Mouse (Mus musculus) embryonic stem cell, embryonic (primary cell): ENCODE measurements at regions not wholly inside any gene's neighbourhood (a gene's known extent, or its start where the extent isn't known, plus 50 kb on each side); places are given as distances from the start of the nearest gene placed in this dataset.

Experiments
- CTCF ChIA-PET, 4 experiments: fragments of 300-600 bp in 2 of 4; fragments of 350-600 bp in 2 of 4; sonication (Branson Sonifier 250); formaldehyde crosslinking; loops; one replicate each; lab custom pipeline; 2022; ENCODE audit warnings: inconsistent platforms in 2 of 4; lab: Charles Lee
- POLR2A ChIA-PET, 4 experiments: fragments of 300-600 bp in 2 of 4; fragments of 350-600 bp in 2 of 4; sonication (Branson Sonifier 250); formaldehyde crosslinking; loops; one replicate each; lab custom pipeline; 2022; ENCODE audit warnings: antibody characterized with exemption in 4 of 4, inconsistent platforms in 1 of 4; lab: Charles Lee

- POLR2A ChIA-PET, result interaction anchor here in 2 of 4 experiments (0.7 to 1.2 kb wide), 4 partner anchors 13 to 70 kb away, joined by 3 to 4 read pairs (median 3); no protein-coding TSS in a partner anchor
- CTCF ChIA-PET, result interaction anchor here in 3 of 4 experiments (0.5 to 1.1 kb wide), 3 partner anchors 69 to 649 kb away, joined by 3 to 5 read pairs (median 4); no protein-coding TSS in a partner anchor
These were observed 75.9 kb downstream of the Sox14 start for GRCm38 (mm10) chr9:99800076-99800475.

- ChIA-PET POLR2A (interaction anchor here in 2 of 4 experiments (0.7 to 1.2 kb wide), 4 partner anchors 12 to 69 kb away, joined by 3 to 4 read pairs (median 3); no protein-coding TSS in a partner anchor), CTCF (interaction anchor here (0.5 to 1.1 kb wide), 5 partner anchors 36 to 650 kb away, joined by 3 to 5 read pairs (median 3); no protein-coding TSS in a partner anchor)
These were observed 76.5 kb downstream of the Sox14 start for GRCm38 (mm10) chr9:99799387-99800021.

- ChIA-PET CTCF (no interaction called here), POLR2A (interaction anchor here in 1 of 4 experiments (1.5 kb wide), 1 partner anchor 12 kb away, joined by 3 read pairs; no protein-coding TSS in a partner anchor)
These were observed 78.8 kb downstream of the Sox14 start for GRCm38 (mm10) chr9:99797066-99797770.

GRCm38 (mm10) chr9:99792700-99793099 lies 75.6 kb upstream of the Cldn18 start:
- POLR2A ChIA-PET, result no interaction called here
- CTCF ChIA-PET, result interaction anchor here in 1 of 4 experiments (1.0 kb wide), 1 partner anchor 17 kb away, joined by 3 read pairs; no protein-coding TSS in a partner anchor

GRCm38 (mm10) chr9:99786864-99787263 lies 69.8 kb upstream of the Cldn18 start:
- ChIA-PET CTCF (no interaction called here), POLR2A (no interaction called here)

GRCm38 (mm10) chr9:99783156-99783555 lies 66.1 kb upstream of the Cldn18 start:
- POLR2A ChIA-PET, result interaction anchor here in 1 of 4 experiments (1.0 kb wide), 1 partner anchor 611 kb away, joined by 3 read pairs; no protein-coding TSS in a partner anchor
- CTCF ChIA-PET, result interaction anchor here in 1 of 4 experiments (0.6 kb wide), 1 partner anchor 202 kb away, joined by 3 read pairs; no protein-coding TSS in a partner anchor

- ChIA-PET POLR2A (interaction anchor here in 1 of 4 experiments (1.0 kb wide), 1 partner anchor 611 kb away, joined by 3 read pairs; no protein-coding TSS in a partner anchor), CTCF (no interaction called here)
These were observed 65.5 kb upstream of the Cldn18 start for GRCm38 (mm10) chr9:99782364-99783119.

- POLR2A ChIA-PET, result no interaction called here
- CTCF ChIA-PET, result interaction anchor here in 1 of 4 experiments (0.5 kb wide), 1 partner anchor 316 kb away, joined by 4 read pairs; no protein-coding TSS in a partner anchor
These were observed 61.8 kb upstream of the Cldn18 start for GRCm38 (mm10) chr9:99778871-99779270.

- ChIA-PET CTCF (interaction anchor here in 1 of 4 experiments (1.3 kb wide), 1 partner anchor 625 kb away, joined by 3 read pairs; no protein-coding TSS in a partner anchor), POLR2A (interaction anchor here in 1 of 4 experiments (1.6 kb wide), 1 partner anchor 243 kb away, joined by 3 read pairs; no protein-coding TSS in a partner anchor)
These were observed 53.6 kb upstream of the Cldn18 start for GRCm38 (mm10) chr9:99770696-99771095.
